Mouse (Mus musculus) ES-E14 (cell line): ENCODE results near the gene Drosha.
"Not testable (repeated sequence)": the region's sequence is repeated elsewhere in the genome, so short reads cannot be mapped to it uniquely, and the experiment has no call there.

Experiments used
- CHD2 ChIP-seq: IDR thresholded peaks from 2 replicates; pipeline ENCODE4 v1.6.1; 2014; ENCODE audit warnings: mild to moderate bottlenecking, low read depth, low read length, inconsistent platforms
- HCFC1 ChIP-seq: IDR thresholded peaks from 2 replicates; pipeline ENCODE4 v1.6.1; 2012; ENCODE audit warnings: low read length, inconsistent platforms, borderline replicate concordance; ENCODE audit not compliant: insufficient read depth
- MAFK ChIP-seq: IDR thresholded peaks from 2 replicates; pipeline ENCODE4 v1.6.1; 2014; ENCODE audit warnings: mild to moderate bottlenecking, low read depth, low read length, inconsistent platforms; ENCODE audit not compliant: insufficient read depth
- ZC3H11A ChIP-seq: IDR thresholded peaks from 2 replicates; pipeline ENCODE4 v1.6.1; 2012; ENCODE audit warnings: low read depth, mild to moderate bottlenecking, inconsistent platforms, low read length, borderline replicate concordance

GRCm38 (mm10) chr15:12919326-12919966 is 94.8 kb downstream of the Drosha start:
- TF ChIP-seq ZC3H11A, CHD2, MAFK, HCFC1: not testable (repeated sequence)
